Mouse (Mus musculus) MEL-GATA-1-ER (cell line): ENCODE results near the gene Sept11.

Experiments used
- DNase-seq: peaks from one replicate; pipeline ENCODE4 v3.0.0-alpha.2; 2012; ENCODE audit warnings: low read depth; ENCODE audit errors: extremely low read depth

Gene Sept11

GRCm38 (mm10) chr5:93095301-93095700 lies 2.1 kb downstream of the Sept11 start:
- DNase-seq = no peak

GRCm38 (mm10) chr5:93097204-93097906 lies 4.1 kb downstream of the Sept11 start:
- DNase-seq = no peak

GRCm38 (mm10) chr5:93098219-93098618 lies 5.0 kb downstream of the Sept11 start:
- DNase-seq = no peak

GRCm38 (mm10) chr5:93098811-93099210 lies 5.6 kb downstream of the Sept11 start:
- no peak for DNase-seq

- no peak for DNase-seq
Measured at GRCm38 (mm10) chr5:93100906-93101305, 7.7 kb downstream of the Sept11 start.

- no peak for DNase-seq
Measured at GRCm38 (mm10) chr5:93101371-93101791, 8.1 kb downstream of the Sept11 start.

- DNase-seq = no peak
Measured at GRCm38 (mm10) chr5:93103603-93104002, 10.4 kb downstream of the Sept11 start.

- peak; percentile 6 for DNase-seq
Measured at GRCm38 (mm10) chr5:93104987-93105823, 12.0 kb downstream of the Sept11 start.

- no peak for DNase-seq
Measured at GRCm38 (mm10) chr5:93106048-93106447, 12.8 kb downstream of the Sept11 start.

GRCm38 (mm10) chr5:93108703-93109102 lies 15.5 kb downstream of the Sept11 start:
- no peak for DNase-seq

GRCm38 (mm10) chr5:93109555-93109954 lies 16.3 kb downstream of the Sept11 start:
- no peak for DNase-seq

- no peak for DNase-seq
Measured at GRCm38 (mm10) chr5:93112290-93112689, 19.1 kb downstream of the Sept11 start.

- no peak for DNase-seq
Measured at GRCm38 (mm10) chr5:93113517-93113916, 20.3 kb downstream of the Sept11 start.

GRCm38 (mm10) chr5:93114515-93114914 lies 21.3 kb downstream of the Sept11 start:
- no peak for DNase-seq

GRCm38 (mm10) chr5:93115059-93115458 lies 21.8 kb downstream of the Sept11 start:
- DNase-seq = no peak

- no peak for DNase-seq
Measured at GRCm38 (mm10) chr5:93115854-93116253, 22.6 kb downstream of the Sept11 start.

GRCm38 (mm10) chr5:93117648-93118047 lies 24.4 kb downstream of the Sept11 start:
- DNase-seq = no peak

- no peak for DNase-seq
Measured at GRCm38 (mm10) chr5:93121660-93122059, 28.4 kb downstream of the Sept11 start.

GRCm38 (mm10) chr5:93124031-93124826 lies 31.0 kb downstream of the Sept11 start:
- no peak for DNase-seq

GRCm38 (mm10) chr5:93125325-93125724 lies 32.1 kb downstream of the Sept11 start:
- DNase-seq = no peak

- DNase-seq = no peak
Measured at GRCm38 (mm10) chr5:93126222-93126929, 33.1 kb downstream of the Sept11 start.
